Mouse (Mus musculus) olfactory bulb, adult 2 months (tissue): ENCODE measurements around the gene Scn2a. TPM values are rescaled to one million over a fixed set of nuclear protein-coding genes. Genes with fewer than 3 reads are reported as not detected.
A peak's percentile ranks its signal among the peaks of the same experiment; 100 is the strongest.

Experiments used
- H3K27ac ChIP-seq: fragments of 200-500 bp; 2 replicates; pipeline ENCODE4 v1.5.1; 2012; ENCODE audit warnings: low read depth, low read length; ENCODE audit not compliant: insufficient read depth
- H3K4me1 ChIP-seq: fragments of 200-500 bp; 2 replicates; pipeline ENCODE4 v1.6.1; 2012; ENCODE audit warnings: low read length; ENCODE audit not compliant: control insufficient read depth, insufficient read depth
- H3K4me3 ChIP-seq: fragments of 200-500 bp; 2 replicates; pipeline ENCODE4 v1.5.1; 2012; ENCODE audit warnings: mild to moderate bottlenecking, low read depth, low read length, moderate library complexity; ENCODE audit not compliant: insufficient read depth
- CTCF ChIP-seq: fragments of 200-500 bp; IDR thresholded peaks from 2 replicates; pipeline ENCODE4 v1.5.1; 2012; ENCODE audit warnings: low read depth, mild to moderate bottlenecking, low read length, moderate library complexity; ENCODE audit not compliant: insufficient read depth
- POLR2A ChIP-seq: fragments of 200-500 bp; IDR thresholded peaks from 2 replicates; pipeline ENCODE4 v1.6.1; 2012; ENCODE audit warnings: mild to moderate bottlenecking, low read depth, low read length, moderate library complexity; ENCODE audit not compliant: insufficient read depth
- WGBS: fragments of 180-500 bp; shearing (Covaris S2); methylation state at CpG from one replicate; pipeline ENCODE4 v1.1.7; 2018; 5-methylcytosine and 5-hydroxymethylcytosine counted together
- polyA plus RNA-seq: library from polyadenylated mRNA; stranded (reverse); fragments of >200 nt; gene quantifications from 2 replicates; pipeline ENCODE4 v1.2.4, GENCODE M21; 2012; ENCODE audit warnings: low replicate concordance; ENCODE audit not compliant: missing spikeins, insufficient read depth, insufficient read length

Gene Scn2a
- polyA plus RNA-seq, 1 experiment, result not detected

DNA sequence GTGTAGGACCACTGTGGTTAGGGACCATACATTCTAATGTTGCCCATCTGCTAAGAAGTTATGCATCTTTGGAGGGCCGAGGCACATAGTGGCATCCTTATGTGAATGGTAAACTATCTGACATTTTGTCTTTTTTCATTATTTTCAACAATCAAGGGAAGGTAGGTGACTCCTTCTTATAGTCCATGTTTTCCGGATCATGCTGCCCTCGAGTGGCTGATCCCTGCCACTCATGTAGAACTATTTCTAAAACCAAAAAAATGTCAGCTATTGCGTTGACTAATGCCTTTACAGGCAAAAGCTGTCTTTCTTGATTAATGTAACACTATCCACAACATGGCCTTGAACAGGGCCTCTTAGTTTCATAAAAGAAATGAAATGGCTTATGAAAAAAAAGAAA, 59.0 kb downstream of the Scn2a start:
- Histone ChIP-seq H3K4me1 (no peaks in the 10 kb centered on the region), H3K27ac (no peak overlapping the region), H3K4me3 (no peak overlapping the region)
- TF ChIP-seq CTCF (no peak), POLR2A (no peak)
- WGBS, result 86% methylated on average over 4 of the region's 4 CpGs

DNA sequence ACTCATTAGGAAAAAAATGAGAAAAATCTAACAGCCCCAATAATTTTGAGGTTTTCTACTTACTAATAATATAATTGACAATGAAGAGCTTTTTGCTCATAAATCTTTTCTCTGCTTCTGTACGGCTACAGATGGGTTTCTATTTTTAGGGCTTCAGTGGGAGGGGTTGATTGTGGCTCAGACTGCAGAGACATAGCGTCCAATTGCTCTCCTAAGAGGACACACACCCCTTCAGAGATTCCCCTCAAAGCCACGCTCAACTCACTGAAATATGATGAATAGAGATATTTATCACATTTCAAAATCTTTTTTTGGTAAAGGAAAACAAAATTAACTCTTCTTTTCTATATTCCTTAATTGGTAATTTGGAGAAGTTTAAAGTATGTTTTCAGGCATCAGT, 64.6 kb downstream of the Scn2a start:
- 26% methylated on average over 3 of the region's 3 CpGs for WGBS
- TF ChIP-seq POLR2A (no peak), CTCF (no peak)
- H3K4me3 ChIP-seq, result no peak overlapping the region
- no peak overlapping the region for H3K27ac ChIP-seq
- no peaks in the 10 kb centered on the region for H3K4me1 ChIP-seq

DNA sequence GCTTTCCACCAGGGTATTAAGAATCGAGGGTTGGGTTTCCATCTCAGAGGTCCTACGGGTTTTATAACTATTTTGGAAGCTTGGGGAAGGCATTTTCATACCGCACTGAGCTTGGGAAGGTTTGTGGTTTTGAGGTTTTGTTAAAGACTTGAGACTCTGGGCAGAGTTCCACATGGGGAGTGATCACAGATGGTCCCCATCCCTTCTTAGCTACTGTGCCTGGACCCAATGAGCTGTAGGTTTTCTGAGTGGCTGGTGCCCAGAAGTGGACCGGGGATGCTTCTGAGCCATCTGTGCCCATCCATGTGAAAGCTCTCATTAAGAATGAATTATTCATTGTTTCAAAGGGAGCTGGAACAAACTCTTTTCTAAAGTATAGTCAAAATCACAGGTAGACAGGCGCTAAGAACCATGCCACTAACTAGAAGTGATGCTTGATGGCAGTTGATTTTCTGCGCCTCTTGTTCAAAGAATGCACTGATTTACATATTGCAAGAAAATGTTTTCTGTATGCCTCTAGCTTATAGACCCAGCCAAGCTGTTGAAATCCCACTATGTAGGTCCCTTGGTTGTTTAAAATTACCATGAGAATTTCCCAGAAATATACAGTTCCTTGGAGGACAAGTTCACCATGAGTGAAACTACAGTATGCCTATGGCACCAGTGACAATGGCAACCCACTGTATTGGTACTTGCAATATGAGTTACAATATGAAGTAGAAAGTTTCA, 70.0 kb downstream of the Scn2a start:
- Histone ChIP-seq H3K4me1 (no peaks in the 10 kb centered on the region), H3K4me3 (no peak overlapping the region), H3K27ac (no peak overlapping the region)
- WGBS, result 74% methylated on average over 6 of the region's 6 CpGs
- TF ChIP-seq CTCF, result no peak
- no peak for TF ChIP-seq POLR2A

DNA sequence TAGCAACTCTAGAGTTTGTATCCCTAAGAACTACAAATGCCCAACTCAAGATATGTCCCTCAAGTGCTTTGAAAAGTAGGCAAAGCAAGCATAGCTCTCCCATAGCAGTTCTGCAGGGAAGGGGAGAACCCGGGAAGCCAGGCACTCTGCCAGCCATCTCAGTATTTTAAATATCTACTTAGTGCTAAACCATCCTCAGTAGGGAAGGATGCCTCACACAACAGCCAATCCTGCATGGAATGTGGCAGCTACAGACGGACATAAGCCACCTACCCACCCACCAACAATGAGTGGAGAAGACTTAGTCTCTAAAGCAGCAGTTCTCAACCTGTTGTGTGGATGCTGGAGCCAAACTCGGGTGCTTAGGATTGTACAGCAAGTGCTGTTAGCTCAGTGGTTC, 73.9 kb downstream of the Scn2a start:
- Histone ChIP-seq H3K27ac (no peak overlapping the region), H3K4me1 (no peaks in the 10 kb centered on the region), H3K4me3 (no peak overlapping the region)
- WGBS, result 70% methylated on average over 3 of the region's 3 CpGs
- TF ChIP-seq POLR2A (no peak), CTCF (no peak)

DNA sequence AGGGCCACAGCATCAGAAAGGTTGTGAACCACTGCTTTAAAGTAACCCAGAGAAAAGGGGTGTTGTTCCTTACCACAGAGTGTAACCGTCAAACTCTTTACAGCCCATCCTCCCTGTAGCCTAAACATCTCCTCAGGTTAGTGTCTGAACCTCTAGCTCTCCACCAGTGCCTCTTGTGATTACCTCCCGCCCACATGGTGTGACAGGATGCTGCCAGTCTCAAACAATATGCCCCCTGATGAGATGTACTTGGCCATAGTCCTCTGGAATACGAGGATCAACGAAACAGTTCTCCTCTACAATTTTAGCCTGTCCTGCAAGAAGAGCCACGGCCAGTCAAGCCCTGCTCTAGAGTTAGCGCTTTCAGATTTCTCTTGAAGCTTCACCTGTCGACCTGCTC, 74.5 kb downstream of the Scn2a start:
- WGBS, result 84% methylated on average over 7 of the region's 7 CpGs
- no peak overlapping the region for H3K27ac ChIP-seq

DNA sequence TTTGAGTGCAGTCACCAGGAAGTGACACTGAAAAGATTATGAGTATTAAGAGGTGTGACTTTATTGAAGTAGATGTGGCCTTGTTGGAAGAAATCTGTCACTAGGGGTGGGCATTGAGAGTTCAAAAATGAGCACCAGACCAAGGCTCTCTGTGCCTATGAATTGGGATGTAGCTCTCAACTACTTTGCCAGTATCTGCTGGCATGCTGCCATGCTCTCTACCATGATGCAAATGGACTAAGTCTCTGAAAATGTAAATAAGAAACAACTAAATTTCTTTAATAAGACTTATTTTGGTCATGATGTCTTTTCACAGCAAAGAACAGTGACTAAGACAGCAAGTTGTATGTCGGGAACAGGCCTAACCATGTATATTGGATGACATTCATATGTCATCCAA, 79.7 kb downstream of the Scn2a start:
- Histone ChIP-seq H3K4me1 (peaks cover 5% of the 10 kb centered on the region), H3K27ac (no peak overlapping the region), H3K4me3 (no peak overlapping the region)
- no peak for TF ChIP-seq POLR2A
- no peak for TF ChIP-seq CTCF
- 81% methylated on average over 1 of the region's 1 CpGs for WGBS

More for the DNA sequence above, 74.5 kb downstream of the Scn2a start:
- H3K4me1 ChIP-seq, result no peaks in the 10 kb centered on the region
- H3K4me3 ChIP-seq, result no peak overlapping the region
- TF ChIP-seq POLR2A (no peak), CTCF (no peak)

DNA sequence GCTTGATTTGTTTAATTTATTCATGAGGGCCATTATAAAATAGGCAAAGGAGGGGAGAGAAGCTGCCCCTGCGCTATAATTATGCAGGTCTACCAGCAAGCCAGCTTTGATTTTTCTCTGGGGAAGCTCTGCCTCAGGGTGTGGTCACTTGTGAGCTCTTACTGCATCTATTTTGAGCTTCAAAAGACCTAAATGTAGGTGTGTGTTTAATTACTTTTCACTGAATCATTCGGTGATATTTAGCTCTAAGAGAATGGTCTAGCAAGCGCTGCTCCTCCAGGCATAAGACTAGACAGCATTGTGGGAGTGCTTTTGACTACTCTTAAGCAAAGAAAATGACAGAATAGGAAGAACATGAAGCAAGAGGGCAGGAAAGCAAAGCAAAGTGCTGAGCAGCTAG, 80.6 kb downstream of the Scn2a start:
- Histone ChIP-seq H3K4me3 (no peak overlapping the region), H3K27ac (0 out of 2 replicates have a peak overlapping the region, but pooled peaks have one; percentile 14), H3K4me1 (peaks cover 5% of the 10 kb centered on the region)
- WGBS, result 54% methylated on average over 3 of the region's 3 CpGs
- TF ChIP-seq CTCF (no peak), POLR2A (no peak)

DNA sequence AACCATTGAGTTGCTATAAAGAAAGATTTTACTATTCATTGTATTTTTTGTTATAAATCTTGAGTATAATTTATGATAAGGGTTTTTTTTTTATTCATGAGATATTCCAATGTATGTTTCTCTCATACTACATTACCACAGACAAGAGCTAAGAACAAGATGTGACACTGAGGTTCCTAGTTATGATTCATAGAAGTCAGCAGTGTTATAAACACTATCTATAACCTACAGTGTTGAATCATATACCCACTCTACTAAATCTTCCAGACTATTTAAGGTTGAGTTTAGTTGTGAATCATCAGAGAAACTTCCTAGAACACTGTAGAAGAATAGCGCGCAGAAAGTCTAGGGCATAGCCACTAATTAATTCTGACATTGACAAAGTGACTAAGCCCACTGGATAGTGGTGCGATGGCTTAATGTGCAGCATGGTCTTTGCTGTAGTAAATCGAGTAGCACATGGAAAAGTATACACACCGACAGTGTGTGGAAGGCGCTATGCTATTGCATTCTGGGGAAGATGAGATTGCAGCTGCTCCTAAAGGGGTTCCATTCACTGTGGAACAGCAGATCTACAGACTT, 101.7 kb downstream of the Scn2a start:
- H3K4me1 ChIP-seq, result 0 out of 2 replicates have a peak, but pooled peaks cover 2% of the 10 kb centered on the region
- 41% methylated on average over 6 of the region's 6 CpGs for WGBS
- no peak for TF ChIP-seq POLR2A
- no peak for TF ChIP-seq CTCF
- H3K27ac ChIP-seq, result no peak overlapping the region
- no peak overlapping the region for H3K4me3 ChIP-seq

DNA sequence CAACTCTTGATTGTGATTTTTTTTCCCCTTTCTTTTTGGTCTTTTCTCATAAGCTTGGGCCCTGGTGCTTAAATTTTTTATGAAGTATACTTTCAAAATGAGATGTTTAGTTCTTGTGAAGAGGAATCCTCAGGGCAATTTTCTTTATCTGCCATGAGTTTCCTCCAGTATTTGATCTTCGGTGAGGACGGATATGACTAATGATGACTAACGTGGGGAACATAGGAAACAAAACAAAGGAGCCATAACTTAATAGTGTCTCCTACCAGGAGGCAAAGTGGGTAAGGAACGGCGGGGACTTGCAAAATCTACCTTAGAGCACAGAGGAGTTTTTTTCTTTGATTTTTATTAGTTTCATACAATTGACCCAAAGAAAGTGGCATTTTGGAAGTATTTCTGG, 124.8 kb downstream of the Scn2a start:
- no peak overlapping the region for H3K4me3 ChIP-seq
- no peaks in the 10 kb centered on the region for H3K4me1 ChIP-seq
- 69% methylated on average over 5 of the region's 5 CpGs for WGBS
- H3K27ac ChIP-seq, result no peak overlapping the region
- no peak for TF ChIP-seq CTCF
- no peak for TF ChIP-seq POLR2A

DNA sequence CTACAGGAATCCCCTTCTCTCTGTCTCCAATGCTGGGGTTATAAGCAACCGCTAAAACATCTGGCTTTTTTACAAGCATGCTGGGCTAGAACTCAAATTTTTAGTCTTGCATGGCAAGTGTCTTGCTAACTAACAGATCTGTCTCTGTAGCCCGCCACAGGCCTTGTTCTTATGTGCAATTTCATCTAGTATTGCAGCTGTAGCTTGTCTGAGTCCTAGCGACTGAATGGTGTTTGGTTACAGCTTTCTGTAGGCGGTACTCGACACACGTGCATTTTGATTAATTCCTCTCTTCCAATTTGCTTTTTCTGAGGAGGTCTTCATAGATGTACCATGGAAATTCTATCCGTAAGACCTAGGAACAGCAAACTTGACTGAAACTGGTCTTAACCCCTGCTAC, 161.9 kb downstream of the Scn2a start:
- Histone ChIP-seq H3K4me3 (no peak overlapping the region), H3K27ac (no peak overlapping the region), H3K4me1 (no peaks in the 10 kb centered on the region)
- 75% methylated on average over 7 of the region's 7 CpGs for WGBS
- TF ChIP-seq POLR2A, result no peak
- no peak for TF ChIP-seq CTCF

DNA sequence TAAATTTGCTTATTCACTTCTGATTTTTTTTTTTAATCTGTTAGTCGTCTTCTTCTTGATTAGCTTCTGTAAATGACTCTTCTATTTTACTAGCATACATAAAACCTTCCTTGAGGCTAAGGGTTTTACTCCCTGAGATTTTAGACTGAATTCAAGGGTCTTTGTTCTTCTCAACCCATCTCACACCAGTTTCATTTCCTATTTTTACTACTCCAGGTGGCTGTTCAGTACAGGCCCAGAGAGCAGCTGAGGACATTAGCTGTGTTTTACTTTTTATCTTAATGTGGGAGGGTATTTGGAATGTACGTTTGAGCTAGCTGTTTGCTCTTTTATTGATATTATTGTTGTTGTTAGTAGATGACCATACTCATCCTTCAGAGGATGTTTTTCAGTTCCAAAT, 162.8 kb downstream of the Scn2a start:
- Histone ChIP-seq H3K4me3 (no peak overlapping the region), H3K27ac (no peak overlapping the region), H3K4me1 (no peaks in the 10 kb centered on the region)
- no peak for TF ChIP-seq CTCF
- TF ChIP-seq POLR2A, result no peak
- WGBS, result 68% methylated on average over 2 of the region's 2 CpGs
